Mouse (Mus musculus) right cerebral cortex, adult 2 months (tissue): ENCODE measurements around the gene Mgat3.

Experiments
- DNase-seq, 2 experiments: peaks; one replicate each; pipeline ENCODE4 v3.0.0; 2021 to 2022; ENCODE audit warnings: low spot score in 2 of 2

The Mgat3 gene

GRCm38 (mm10) chr15:80225208-80225607 is 51.7 kb downstream of the Mgat3 start:
- peak; percentile 36 to 47 for DNase-seq

GRCm38 (mm10) chr15:80225796-80226195 is 52.3 kb downstream of the Mgat3 start:
- peak; percentile 47 to 53 for DNase-seq

GRCm38 (mm10) chr15:80228071-80228800 is 54.7 kb downstream of the Mgat3 start:
- DNase-seq, result no peak

DNA sequence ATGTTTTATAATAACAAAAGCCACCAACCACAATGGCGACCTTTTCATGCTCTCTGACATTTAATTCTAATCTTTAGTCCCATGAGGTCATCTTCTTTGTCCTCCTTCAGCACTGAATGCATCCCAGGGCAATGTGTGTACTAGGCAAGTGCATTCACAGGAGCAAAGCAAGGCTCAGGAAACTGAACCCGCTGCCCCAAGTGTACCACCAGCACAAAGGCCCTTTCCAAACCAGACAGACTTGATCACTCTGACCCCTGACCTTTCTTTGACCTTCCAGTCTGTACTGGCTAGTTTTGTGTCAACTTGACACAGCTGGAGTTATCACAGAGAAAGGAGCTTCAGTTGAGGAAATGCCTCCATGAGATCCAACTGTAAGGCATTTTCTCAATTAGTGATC is 58.8 kb downstream of the Mgat3 start:
- DNase-seq, result no peak

- no peak for DNase-seq
These were observed 59.5 kb downstream of the Mgat3 start for GRCm38 (mm10) chr15:80233053-80233452.

DNA sequence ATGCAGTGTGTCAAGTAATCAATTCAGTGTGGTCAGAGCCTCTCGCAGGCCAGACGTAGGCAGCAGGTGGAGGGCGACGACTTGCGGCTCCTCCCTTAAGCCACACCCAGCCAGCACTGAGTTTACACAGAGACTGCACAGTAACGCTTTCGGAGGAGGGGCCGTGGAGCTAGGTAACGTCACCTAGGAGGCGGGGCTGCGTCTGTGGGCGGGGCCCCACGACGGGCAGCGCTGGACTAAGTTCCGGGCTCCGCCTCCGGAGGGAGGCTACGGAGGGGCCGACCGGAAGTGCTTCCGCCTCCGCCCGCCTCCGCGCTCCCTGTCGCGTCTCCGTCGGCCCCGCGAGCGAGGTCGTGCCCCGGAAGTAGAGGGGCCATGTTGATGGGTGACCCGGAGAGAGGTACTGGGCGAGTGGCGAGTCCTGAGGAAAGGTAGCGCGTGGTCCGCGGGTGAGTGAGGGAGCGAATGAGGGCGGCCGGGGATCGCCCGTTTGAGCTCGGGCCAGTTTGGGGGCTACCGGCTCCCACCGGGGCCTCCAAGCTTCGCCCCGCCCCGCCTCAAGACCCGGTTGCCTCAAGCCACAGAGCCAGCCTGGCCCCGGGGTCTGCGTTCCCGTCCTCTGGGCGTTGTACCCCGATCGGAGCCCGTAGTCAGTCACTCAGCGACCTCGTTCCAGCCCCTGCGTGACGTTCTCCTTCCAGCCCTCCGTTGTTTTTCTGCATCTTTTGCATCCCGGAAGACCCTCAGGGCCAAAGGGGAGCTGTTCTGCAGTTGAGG is 60.4 kb downstream of the Mgat3 start, which contains the start of gene Mief1:
Gene Mief1 (plus strand): TSS at position 286 of the 777 bp plus-strand sequence.
- peak; percentile 95 to 99 for DNase-seq

DNA sequence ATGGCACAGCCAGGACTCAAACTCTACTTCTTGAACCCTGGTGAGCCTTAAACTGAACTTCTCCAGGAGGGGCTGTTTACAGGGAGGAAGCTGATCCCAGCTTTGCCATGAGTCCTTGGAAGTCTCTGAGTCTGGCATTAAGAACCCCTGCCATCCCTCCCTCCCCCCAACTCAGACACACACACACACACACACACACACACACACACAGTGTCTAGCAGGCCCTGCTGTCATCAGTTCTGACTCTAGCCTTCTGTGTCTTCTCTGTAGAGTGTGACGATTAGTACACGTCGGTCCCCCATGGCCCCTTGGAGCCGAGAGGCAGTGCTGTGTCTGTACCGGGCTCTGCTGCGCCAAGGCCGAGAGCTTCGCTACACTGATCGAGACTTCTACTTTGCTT is 62.0 kb downstream of the Mgat3 start, which contains the start of gene AC140267.1:
Gene AC140267.1 (plus strand): TSS at position 301 of the 400 bp plus-strand sequence.
- DNase-seq, result no peak

DNA sequence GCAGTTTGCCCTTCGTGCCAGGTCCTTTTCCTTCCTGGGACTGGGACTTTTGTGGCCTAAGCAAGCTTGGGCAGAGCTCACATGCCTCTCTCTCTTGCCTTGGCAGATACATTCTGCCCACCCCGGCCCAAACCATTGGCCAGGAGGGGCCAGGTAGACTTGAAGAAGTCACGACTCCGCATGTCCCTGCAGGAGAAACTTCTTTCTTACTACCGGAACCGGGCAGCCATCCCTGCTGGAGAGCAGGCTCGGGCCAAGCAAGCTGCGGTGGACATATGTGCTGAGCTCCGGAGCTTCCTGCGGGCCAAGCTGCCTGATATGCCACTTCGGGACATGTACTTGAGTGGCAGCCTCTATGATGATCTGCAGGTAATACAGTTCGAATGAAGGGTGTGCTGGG is 74.6 kb downstream of the Mgat3 start:
- DNase-seq, result no peak

- no peak for DNase-seq
These were observed 75.1 kb downstream of the Mgat3 start for GRCm38 (mm10) chr15:80248596-80248995.

DNA sequence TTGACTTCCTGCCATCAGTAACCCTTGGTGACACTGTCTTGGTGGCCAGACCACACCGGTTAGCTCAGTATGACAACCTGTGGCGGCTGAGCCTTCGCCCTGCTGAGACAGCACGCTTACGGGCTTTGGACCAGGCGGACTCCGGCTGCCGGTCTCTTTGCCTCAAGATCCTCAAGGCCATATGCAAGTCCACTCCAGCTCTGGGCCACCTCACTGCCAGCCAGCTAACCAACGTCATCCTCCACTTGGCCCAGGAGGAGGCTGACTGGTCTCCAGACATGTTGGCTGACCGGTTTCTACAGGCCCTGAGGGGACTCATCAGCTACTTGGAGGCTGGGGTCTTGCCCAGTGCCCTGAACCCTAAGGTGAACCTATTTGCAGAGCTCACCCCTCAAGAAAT is 76.2 kb downstream of the Mgat3 start:
- no peak for DNase-seq

GRCm38 (mm10) chr15:80250586-80250985 is 77.1 kb downstream of the Mgat3 start:
- no peak for DNase-seq

GRCm38 (mm10) chr15:80253530-80253929 is 80.0 kb downstream of the Mgat3 start:
- DNase-seq, result no peak

GRCm38 (mm10) chr15:80254207-80254606 is 80.7 kb downstream of the Mgat3 start:
- DNase-seq, result peak in 1 of 2 experiments; percentile 47

- peak; percentile 98 for DNase-seq
These were observed 81.5 kb downstream of the Mgat3 start, which contains the start of gene Atf4 for GRCm38 (mm10) chr15:80254847-80255645. Atf4 (plus strand) TSS chr15:80255184.

DNA sequence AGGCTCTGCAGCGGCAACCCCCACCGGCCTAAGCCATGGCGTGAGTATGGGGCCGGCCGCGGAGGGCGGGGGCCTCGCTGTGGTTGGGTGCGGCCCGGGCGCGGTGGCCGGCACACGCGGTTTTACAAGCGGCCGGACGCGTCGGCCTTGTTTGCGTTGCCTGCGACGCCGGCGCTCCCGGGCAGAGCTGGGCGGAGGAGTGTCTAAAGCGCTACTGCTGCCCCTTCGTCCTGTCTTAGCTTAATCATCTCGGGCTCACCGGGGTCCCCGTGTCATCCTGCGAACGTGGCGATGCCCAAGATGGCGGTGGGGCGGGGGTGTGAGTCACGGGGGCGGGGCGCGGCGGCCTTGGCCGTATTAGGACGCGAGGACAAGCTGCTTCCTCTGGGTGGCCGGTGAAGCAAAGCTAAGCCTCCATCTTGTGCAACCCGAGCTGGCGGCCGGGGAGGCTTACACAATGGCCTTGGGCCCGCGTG is 82.2 kb downstream of the Mgat3 start:
- peak in 1 of 2 experiments; percentile 63 for DNase-seq

DNA sequence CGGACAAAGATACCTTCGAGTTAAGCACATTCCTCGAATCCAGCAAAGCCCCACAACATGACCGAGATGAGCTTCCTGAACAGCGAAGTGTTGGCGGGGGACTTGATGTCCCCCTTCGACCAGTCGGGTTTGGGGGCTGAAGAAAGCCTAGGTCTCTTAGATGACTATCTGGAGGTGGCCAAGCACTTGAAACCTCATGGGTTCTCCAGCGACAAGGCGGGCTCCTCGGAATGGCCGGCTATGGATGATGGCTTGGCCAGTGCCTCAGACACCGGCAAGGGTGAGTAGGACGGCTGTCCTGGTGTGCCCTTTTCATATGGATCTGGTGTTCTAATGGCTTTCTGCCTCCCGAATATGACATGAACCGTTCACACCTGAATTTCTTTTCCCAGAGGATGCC is 82.7 kb downstream of the Mgat3 start:
- DNase-seq, result no peak

DNA sequence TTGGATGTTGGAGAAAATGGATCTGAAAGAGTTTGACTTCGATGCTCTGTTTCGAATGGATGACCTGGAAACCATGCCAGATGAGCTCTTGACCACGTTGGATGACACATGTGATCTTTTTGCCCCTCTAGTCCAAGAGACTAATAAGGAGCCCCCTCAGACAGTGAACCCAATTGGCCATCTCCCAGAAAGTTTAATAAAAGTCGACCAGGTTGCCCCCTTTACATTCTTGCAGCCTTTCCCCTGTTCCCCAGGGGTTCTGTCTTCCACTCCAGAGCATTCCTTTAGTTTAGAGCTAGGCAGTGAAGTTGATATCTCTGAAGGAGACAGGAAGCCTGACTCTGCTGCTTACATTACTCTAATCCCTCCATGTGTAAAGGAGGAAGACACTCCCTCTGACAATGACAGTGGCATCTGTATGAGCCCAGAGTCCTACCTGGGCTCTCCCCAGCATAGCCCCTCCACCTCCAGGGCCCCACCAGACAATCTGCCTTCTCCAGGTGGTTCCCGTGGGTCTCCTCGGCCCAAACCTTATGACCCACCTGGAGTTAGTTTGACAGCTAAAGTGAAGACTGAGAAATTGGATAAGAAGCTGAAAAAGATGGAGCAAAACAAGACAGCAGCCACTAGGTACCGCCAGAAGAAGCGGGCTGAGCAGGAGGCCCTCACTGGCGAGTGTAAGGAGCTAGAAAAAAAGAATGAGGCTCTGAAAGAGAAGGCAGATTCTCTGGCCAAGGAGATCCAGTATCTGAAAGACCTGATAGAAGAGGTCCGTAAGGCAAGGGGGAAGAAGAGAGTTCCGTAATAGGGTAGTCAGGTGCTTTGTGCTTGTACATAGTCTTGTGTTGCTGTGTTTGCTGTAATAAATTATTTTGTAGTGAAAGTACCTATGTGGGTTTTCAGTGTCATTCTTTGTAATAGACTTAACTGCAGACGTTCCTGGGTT is 83.4 kb downstream of the Mgat3 start:
- no peak for DNase-seq

DNA sequence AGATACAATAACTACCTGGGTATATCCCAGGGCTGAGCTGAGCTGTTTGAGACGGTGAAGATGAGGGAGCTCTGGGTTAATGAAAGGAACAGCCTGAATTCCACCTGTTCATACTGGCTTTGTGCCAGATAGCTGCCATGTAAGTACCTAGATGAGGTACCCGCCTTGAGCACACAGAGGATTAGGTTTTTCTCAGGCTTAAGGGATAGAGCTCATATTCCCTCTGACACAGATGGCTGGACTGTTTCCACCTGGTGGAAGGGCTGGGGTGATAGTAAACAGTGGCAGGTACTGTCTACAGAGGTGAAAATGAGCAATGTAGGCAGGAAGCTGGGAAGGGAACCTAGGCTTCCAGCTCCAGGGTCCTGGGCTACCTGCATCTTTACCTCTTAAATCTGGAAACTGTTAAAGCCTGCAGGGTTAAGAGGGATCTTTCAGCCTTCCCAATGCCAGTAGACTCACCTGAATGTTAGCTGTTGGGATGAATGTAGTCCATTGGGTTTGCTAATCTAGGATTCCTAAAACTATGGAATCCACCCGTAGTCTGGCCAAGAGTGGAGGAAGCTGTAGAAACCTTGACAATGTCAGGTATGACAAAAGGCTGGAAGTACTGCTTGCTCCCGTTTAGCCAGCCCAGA is 84.2 kb downstream of the Mgat3 start:
- DNase-seq, result no peak

DNA sequence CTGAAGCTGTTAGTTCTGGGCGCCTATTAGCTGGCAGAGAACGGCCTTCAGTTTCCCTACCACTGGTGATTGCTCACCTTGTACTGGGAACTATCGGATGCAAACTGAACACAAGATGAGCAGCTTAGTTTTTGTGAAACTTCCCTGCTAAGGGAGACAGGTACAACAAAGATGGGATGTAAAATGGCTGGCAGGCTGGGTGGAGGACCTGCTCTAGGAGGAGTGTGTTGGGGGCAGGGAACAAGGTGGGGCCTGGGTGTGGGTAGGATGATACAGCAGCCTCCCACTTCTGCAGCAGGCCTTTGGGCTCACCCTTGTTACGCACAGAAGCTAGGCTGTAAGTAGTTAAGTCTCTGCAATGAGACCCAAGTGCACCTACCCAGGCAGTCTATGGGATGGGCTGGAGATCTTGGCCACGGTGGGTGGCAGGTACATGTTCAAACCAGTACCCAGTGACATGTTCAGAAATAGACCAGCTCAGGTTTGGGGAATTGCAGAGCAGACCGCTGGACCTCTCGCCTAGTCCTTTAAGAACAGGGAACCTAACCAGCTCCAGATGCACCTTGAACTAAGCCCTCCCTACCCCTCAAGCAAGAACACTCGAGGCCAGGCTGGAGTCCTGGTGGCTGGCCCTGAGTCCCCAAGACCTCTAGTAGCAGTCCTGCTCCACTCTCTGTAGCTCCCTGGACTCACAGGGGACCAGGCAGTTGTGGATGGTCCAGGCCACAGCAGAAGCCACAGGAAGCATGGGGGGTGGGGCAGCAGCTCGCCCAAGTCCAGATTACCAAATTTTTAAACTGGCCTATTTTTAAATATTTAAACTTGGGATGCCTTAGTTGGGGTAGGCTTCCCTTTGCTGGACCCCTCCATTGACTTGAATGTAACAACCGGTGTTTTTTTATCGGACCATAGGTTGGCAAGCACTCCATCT is 85.0 kb downstream of the Mgat3 start:
- peak in 1 of 2 experiments; percentile 34 for DNase-seq
